Mouse (Mus musculus): ENCODE measurements around the gene Pip5k1b. TPM values are rescaled to one million over a fixed set of nuclear protein-coding genes. Genes with fewer than 3 reads are reported as not detected.
"Not testable (repeated sequence)": the region's sequence is repeated elsewhere in the genome, so short reads cannot be mapped to it uniquely, and the experiment has no call there.

Gene Pip5k1b
- total RNA-seq, 2 experiments from 2014 or later = 68.4 to 72.1 TPM

DNA sequence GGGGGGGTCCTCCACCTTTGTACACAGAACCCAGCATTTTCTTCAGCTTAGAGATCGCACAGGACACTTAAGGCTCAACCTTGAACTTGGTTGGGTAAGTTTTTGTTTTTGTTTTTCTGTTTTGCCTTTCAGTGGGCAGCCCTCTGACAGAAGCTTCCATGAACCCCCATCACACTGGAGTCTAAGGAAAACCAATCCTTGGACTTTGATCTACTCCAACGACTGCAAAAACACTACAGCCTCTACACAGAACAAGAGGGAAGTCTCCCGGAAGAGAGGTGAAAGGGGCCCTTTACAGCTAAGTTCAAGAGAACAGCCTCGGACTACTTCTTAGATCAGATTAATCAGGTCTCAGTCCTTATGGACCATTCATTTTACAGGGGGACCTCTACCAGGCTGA lies 1.2 kb downstream of the Pip5k1b start:
- DNase-seq (ENCODE audit: low spot score in 2 of 2) = no peak
- Histone ChIP-seq H3K4me3 (peak overlapping the region; percentile 76), H3K27ac (peak overlapping the region; percentile 93; the same call in 1 of the 2 replicates)
- TF ChIP-seq CTCF (conservative IDR thresholded peaks at IDR 0.05) = no peak

DNA sequence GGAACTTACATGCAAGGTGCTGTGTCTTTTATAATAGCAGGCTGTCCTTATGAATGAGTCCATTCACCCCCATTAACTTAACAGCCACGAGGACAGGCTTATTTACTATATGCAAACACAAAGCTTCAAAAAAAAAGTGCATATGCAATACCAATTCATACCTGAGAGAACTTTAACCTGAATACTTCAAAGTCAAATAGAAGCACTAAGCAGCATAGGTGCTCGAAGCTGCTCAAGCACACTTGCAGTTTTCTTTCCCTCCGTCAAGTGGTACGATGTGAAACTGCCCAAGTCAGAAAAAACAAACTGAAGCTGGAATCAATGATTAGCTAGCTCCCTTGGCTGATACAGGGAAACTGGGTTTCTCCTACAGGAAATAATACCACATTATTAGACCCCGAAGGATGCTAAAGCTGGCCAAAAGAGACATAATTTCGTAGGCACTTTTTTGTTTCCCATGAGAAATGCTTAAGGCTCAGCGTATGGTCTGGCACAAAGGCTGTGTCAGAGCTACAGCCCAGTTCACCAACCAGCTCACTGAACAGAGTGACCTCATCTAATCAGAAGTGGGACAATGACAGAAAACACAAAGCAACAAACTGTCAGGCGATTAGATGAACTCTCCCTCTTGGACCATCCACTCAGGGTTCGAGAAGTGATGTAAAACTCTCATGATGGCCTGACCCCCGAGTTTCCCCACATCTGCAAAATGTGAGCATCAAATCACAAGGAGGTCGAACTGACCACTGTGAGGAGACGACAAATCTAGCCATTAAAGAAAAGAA lies 2.2 kb downstream of the Pip5k1b start:
- peak overlapping the region; percentile 76 for H3K4me3 ChIP-seq
- peak overlapping the region; percentile 93; the same call in 1 of the 2 replicates for H3K27ac ChIP-seq

DNA sequence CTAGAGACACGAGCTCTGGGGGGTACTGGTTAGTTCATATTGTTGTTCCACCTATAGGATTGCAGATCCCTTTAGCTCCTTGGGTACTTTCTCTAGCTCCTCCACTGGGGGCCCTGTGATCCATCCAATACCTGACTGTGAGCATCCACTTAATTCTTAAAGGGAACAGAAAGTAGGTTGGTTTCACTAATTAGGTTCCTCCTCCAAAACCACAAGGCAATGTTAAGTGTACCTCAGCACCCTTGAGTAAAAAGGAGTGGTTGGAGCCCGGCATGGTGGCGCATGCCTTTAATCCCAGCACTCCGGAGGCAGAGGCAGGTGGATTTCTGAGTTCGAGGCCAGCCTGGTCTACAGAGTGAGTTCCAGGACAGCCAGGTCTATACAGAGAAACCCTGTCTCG lies 3.0 kb downstream of the Pip5k1b start:
- not testable (repeated sequence) for H3K27ac ChIP-seq; DNase-seq (ENCODE audit: low spot score in 2 of 2); H3K4me3 ChIP-seq

More for the DNA sequence above, 2.2 kb downstream of the Pip5k1b start:
- TF ChIP-seq CTCF (conservative IDR thresholded peaks at IDR 0.05) = peak; percentile 10; the same call in 1 of the 2 replicates
- DNase-seq (ENCODE audit: low spot score in 2 of 2) = no peak

DNA sequence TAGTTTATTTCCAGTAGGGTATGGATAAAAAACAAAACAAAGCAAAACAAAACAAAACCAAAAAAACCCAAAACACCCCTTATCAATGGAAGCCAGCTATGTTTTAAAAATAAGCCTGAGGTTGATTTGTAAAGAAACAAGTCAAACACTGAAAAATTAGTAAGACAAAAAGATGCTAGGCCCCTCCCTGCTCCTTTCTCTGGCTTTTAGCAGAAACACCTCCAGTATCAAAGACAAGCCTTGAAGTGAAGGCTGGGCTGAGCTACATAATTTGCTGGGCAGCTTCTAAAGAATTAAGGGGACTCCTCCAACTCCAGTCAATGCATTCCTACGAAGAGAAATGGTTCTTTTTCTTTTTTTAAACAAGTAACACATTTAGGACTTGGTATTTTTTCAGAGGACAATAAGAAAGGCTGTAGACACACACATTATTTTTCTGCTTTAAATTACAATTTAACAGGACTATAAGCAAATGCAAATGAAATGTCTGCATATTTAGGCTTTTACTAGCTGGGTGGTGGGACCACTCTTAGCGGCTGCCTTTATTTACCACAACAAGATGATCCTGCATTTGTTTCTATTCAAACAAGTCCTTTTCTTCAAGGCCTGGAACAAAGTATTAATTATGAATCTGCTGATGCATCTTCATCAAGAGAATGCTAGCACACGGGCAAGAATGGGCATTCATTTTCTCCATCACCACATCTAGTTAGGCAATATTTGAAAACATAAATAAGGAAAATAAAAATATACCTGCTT lies 4.3 kb downstream of the Pip5k1b start:
- TF ChIP-seq CTCF (conservative IDR thresholded peaks at IDR 0.05) = no peak
- H3K4me3 ChIP-seq = no peak overlapping the region
- DNase-seq (ENCODE audit: low spot score in 2 of 2) = no peak
- H3K27ac ChIP-seq = no peak overlapping the region

DNA sequence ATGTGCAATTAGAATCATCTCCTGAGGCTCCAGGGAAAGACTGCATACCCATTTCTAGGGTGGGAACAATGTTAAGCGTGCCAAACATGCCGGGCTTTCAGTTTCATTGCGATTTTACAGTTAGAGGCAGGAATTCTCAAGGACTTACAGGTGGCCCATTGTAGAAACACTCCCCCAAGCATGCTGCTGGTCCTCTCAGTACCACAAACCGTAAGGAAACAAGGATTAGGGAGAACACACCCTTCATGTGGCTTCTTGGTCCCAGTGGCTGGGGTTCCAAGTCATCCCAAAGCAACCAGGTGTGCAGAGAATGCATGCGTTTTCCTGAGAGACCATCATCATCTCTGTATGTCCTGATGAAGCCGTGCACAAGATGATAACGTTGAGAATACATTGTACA lies 4.9 kb downstream of the Pip5k1b start:
- Histone ChIP-seq H3K4me3 (no peak overlapping the region), H3K27ac (no peak overlapping the region)
- TF ChIP-seq CTCF (conservative IDR thresholded peaks at IDR 0.05) = no peak
- no peak for DNase-seq (ENCODE audit: low spot score in 2 of 2)

DNA sequence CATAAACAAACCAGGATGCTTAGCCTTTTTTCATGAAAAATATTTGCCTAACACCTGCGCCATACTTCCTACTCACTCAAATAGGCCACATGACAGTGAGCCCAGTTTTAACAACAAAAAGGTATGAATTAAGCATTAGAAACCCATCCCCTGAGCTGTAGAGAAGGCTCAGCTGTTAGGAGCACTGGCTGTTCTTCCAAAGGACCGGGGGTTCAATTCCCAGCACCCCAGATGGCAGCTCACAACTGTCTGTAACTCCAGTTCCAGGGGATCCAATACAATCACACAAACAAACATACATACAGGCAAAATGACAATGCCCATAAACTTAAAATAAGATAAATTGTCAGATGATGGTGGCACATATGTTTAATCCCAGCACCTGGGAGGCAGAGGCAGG lies 5.7 kb downstream of the Pip5k1b start:
- no peak for DNase-seq (ENCODE audit: low spot score in 2 of 2)
- Histone ChIP-seq H3K27ac (no peak overlapping the region), H3K4me3 (no peak overlapping the region)
- no peak for TF ChIP-seq CTCF (conservative IDR thresholded peaks at IDR 0.05)

DNA sequence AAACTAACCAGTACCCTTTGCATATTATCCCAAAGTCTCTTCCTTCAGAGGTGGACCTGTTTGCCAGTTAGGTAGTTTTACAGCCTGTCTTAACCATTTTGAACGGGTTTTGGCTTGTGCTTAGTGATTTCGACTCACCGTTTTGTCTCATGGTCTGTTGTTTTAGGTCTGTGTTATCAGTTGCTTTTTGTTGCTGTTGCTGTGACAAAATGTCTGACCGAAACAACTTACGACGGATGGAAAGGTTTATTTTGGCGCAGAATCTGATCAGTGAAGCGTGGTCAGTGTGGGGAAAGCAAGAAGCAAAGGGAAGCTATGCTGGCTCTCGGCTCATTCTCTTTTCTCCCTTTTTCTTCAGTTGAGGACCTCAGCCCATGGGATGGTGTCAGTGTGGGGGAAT lies 7.3 kb downstream of the Pip5k1b start:
- H3K4me3 ChIP-seq = no peak overlapping the region
- DNase-seq (ENCODE audit: low spot score in 2 of 2) = no peak
- no peak overlapping the region for H3K27ac ChIP-seq
- TF ChIP-seq CTCF (conservative IDR thresholded peaks at IDR 0.05) = no peak

DNA sequence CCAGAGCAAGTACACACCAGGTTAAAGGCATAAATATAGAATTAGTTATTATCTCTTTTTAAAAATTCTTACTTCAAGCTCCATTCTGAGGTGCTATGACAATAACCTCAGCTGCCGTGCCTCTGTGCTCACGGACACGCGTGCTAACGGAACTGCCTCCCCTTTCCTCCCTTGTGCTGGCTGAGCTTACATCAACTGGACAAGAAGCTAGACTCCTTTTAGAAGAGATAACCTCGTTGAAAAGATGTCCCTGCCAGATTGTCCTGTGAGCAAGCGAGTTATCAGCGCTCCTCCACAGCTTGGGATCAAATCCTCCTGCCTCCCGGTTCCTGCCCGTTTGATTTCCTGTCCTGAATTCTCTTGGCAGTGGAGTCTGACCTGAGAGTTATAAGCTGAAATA lies 9.5 kb downstream of the Pip5k1b start:
- TF ChIP-seq CTCF (conservative IDR thresholded peaks at IDR 0.05) = no peak
- H3K4me3 ChIP-seq = no peak overlapping the region
- DNase-seq (ENCODE audit: low spot score in 2 of 2) = no peak

DNA sequence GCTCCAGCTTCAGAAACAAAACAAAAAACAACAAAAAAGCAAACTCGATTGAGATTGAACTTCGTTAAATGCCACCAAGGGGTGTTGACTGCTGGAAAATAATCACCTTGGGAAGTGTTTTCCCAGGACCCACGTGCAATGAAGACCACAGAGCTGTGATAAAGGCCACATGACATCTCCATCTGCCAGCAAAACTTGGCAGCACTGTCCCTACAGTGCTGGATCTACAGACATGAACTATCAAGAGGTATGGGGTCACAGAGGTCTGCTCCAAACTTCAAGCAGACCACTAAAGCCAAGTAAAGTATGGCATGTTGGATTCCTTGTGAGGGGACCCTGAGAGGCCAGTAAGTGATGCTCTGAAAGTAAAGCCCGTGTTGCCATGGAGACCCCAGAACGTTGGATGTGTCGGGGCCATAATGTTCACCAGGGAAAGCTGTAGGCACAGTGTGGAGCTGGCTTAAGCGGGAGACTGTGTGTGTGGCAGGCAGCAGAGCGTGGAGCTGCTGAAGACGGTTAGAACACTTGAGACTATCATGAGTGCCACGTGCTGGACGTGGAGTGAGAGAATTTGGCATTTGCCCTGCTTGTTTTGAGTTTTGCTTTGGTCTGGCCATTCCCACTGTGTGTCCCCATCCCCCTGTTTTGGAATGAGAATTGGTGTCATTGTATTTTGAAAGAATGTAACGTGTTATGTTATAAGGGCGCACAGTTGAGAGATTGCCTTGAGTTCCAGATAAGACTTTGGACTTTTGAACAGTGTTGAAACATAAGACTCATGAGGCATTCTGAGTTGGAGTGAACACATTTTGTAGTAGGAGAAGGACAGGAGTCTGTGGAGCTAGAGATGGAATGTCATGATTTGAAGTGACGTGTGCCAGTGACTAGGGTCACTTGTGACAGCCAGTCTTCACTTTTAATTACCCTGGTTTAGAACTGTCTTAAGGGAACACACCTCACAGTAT lies 12.0 kb downstream of the Pip5k1b start:
- peak in 1 of 2 experiments; percentile 8 for DNase-seq (ENCODE audit: low spot score in 2 of 2)
- no peak for TF ChIP-seq CTCF (conservative IDR thresholded peaks at IDR 0.05)
- Histone ChIP-seq H3K4me3 (no peak overlapping the region), H3K27ac (no peak overlapping the region)

More for the DNA sequence above, 9.5 kb downstream of the Pip5k1b start:
- H3K27ac ChIP-seq = no peak overlapping the region

DNA sequence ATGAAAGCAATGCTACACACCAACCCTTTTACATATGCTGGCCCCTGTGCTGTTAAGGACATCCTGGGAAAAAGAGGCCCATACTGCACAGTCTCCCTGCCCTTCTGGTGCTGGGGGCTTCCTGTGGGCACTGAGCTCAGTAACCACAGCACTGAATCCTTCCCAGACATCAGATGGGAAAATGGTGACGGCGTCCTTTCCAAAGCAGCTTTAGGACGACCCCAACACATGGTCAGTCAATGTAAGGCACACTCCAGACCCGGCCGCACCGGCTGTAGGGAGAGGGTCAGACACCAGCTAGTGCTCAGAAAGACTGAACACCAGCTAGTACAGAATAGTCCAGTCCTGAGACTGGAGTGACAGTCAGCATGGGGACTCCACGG lies 13.4 kb downstream of the Pip5k1b start:
- no peak for TF ChIP-seq CTCF (conservative IDR thresholded peaks at IDR 0.05)
- Histone ChIP-seq H3K27ac (no peak overlapping the region), H3K4me3 (no peak overlapping the region)
- DNase-seq (ENCODE audit: low spot score in 2 of 2) = no peak

DNA sequence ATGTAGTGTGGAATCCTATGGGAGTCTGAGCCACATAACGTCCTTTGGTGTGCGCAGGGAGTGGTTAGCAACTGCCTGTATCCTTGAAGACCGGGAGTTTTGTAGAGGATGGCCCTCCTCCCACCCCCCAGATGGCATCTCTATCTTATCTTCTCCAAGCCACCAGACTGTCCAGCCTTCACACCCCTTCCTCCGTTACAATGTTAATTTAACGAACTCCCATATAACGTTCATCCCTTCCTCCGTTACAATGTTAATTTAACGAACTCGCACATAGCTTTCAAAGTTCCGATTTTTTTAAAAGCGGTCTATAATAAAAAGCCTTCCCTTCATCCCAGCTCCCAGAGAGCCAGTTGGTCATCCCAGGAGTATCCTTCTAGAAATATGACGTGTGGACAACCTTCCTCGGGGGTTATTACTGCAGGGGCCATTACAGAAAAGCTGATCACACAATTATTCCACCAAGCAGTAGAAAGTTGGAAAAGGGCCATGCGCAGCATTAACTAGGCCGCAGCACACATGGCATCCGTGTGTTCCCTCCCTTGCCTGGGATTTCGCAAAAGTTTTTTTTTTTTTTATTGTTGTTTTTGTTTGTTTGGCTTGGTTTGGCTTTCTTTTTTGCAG lies 13.9 kb downstream of the Pip5k1b start:
- H3K27ac ChIP-seq = no peak overlapping the region

DNA sequence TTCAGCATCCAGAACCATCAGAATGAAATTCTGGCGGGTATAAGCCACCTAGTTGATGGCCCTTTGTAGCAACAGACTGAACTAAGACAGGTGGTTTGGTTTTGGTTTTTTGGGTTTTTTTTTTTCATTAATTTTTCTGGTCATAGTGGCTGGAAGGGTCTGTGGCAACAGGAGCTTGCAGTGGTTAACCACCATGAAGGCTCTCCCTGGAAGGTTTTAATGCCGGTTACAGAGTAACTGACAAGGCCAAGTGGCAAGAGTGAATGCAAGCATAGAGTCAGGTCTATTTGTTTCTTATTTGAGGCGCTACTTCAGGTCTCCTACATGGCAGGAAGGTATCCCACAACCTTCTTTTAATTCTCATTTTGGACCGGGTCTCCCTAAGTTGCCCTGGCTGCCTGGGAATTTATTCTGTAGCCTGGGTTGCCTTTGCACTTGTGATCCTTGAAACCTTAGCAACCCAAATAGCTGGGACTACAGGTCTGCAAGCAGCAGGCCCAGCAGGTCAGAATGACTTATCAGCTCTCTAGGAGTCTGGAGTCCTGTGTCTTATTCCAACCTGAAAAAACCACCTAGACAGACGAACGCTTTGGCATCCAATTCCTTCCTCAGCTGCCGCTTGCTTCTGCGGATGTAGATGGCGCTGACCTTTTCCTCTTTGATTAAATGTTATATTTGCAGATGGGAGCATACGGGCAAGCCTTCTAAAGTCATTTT lies 14.6 kb downstream of the Pip5k1b start:
- TF ChIP-seq CTCF (conservative IDR thresholded peaks at IDR 0.05) = no peak
- no peak overlapping the region for H3K4me3 ChIP-seq
- DNase-seq (ENCODE audit: low spot score in 2 of 2) = no peak
- no peak overlapping the region for H3K27ac ChIP-seq

More for the DNA sequence above, 13.9 kb downstream of the Pip5k1b start:
- DNase-seq (ENCODE audit: low spot score in 2 of 2) = no peak
- H3K4me3 ChIP-seq = no peak overlapping the region
- no peak for TF ChIP-seq CTCF (conservative IDR thresholded peaks at IDR 0.05)

Measured in layer of hippocampus, adult 2 months (tissue).